Mouse (Mus musculus) olfactory bulb, adult 2 months (tissue): ENCODE measurements around the gene Trim45. TPM values are rescaled to one million over a fixed set of nuclear protein-coding genes. Genes with fewer than 3 reads are reported as not detected.

ENCODE experiments used
- H3K27ac ChIP-seq: fragments of 200-500 bp; 2 replicates; pipeline ENCODE4 v1.5.1; 2012; ENCODE audit warnings: low read depth, low read length; ENCODE audit not compliant: insufficient read depth
- H3K4me1 ChIP-seq: fragments of 200-500 bp; 2 replicates; pipeline ENCODE4 v1.6.1; 2012; ENCODE audit warnings: low read length; ENCODE audit not compliant: control insufficient read depth, insufficient read depth
- H3K4me3 ChIP-seq: fragments of 200-500 bp; 2 replicates; pipeline ENCODE4 v1.5.1; 2012; ENCODE audit warnings: mild to moderate bottlenecking, low read depth, low read length, moderate library complexity; ENCODE audit not compliant: insufficient read depth
- CTCF ChIP-seq: fragments of 200-500 bp; IDR thresholded peaks from 2 replicates; pipeline ENCODE4 v1.5.1; 2012; ENCODE audit warnings: low read depth, mild to moderate bottlenecking, low read length, moderate library complexity; ENCODE audit not compliant: insufficient read depth
- POLR2A ChIP-seq: fragments of 200-500 bp; IDR thresholded peaks from 2 replicates; pipeline ENCODE4 v1.6.1; 2012; ENCODE audit warnings: mild to moderate bottlenecking, low read depth, low read length, moderate library complexity; ENCODE audit not compliant: insufficient read depth
- WGBS: fragments of 180-500 bp; shearing (Covaris S2); methylation state at CpG from one replicate; pipeline ENCODE4 v1.1.7; 2018; 5-methylcytosine and 5-hydroxymethylcytosine counted together
- polyA plus RNA-seq: library from polyadenylated mRNA; stranded (reverse); fragments of >200 nt; gene quantifications from 2 replicates; pipeline ENCODE4 v1.2.4, GENCODE M21; 2012; ENCODE audit warnings: low replicate concordance; ENCODE audit not compliant: missing spikeins, insufficient read depth, insufficient read length

The Trim45 gene
- not detected in 2 replicates for polyA plus RNA-seq

DNA sequence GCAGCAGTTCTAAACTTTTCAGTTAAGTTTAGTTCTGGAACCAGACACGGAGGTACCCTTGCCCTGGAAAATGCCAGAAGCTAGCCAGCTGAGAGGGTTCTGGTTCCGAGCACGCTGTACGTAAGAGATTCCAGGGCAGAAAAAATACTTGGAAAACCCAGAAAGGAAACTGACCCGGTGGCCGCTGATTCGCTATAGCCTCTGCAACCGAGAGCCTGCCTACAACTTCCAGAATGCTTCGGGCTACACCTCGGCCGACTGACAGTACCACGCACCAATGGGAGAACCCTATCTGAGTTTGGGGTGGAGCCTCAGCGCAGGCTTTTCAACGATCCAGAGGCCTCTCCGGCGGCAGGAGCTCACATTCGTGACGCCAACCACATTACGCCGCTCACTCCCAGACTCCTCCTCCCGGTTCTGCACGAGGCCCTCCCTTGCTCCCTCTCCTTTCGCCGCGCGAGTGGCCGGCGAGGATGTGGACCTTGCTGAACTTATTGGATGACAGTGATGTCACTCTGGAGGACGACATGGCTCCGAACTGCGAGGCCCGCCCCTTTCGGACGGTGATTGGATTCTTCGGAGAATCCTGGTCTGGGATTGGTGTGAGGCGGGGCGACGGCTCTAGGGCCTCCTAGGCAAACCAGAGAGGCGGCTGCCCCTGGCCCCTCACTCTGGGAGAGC, at the start of gene Trim45:
Gene Trim45, plus strand, starts transcription at position 378 of the 681 bp plus-strand sequence.
- H3K27ac ChIP-seq = 0 out of 2 replicates have a peak within 1 kb of the TSS, but pooled peaks have one; percentile 45
- under 1% methylated on average over 39 of the region's 39 CpGs for WGBS
- peak within 1 kb of the TSS; percentile 45 for H3K4me3 ChIP-seq
- peaks cover 8% of the 10 kb centered on the region for H3K4me1 ChIP-seq
- TF ChIP-seq CTCF (no peak), POLR2A (peak; percentile 74)

GRCm38 (mm10) chr3:100877057-100877456, 44.9 kb upstream of the Trim45 start:
- 91% methylated on average over 4 of the region's 4 CpGs for WGBS
- TF ChIP-seq POLR2A (no peak), CTCF (no peak)
- H3K27ac ChIP-seq = no peak overlapping the region
- H3K4me1 ChIP-seq = peaks cover 6% of the 10 kb centered on the region; the same call in 1 of the 2 replicates
- no peak overlapping the region for H3K4me3 ChIP-seq

DNA sequence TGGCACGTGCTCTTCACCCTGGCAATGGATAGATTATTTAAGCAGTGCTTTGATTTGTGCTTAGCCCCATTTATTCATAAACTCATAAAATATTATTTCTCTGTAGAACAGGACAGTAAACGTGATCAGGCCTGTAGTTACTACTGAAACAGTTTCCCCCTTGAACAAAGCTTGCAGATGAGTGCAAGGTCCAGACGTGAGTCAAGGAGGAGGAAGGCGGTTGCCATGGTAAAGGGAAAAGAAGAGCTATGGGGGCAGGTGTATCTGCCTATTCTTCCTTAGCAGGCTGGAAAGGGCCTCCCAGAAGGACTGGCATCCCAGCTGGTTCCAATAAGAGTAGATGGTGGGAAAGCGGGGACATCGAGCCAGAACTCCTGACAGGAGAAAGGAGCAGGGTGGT, 40.6 kb upstream of the Trim45 start:
- Histone ChIP-seq H3K4me3 (no peak overlapping the region), H3K4me1 (peaks cover 6% of the 10 kb centered on the region; the same call in 1 of the 2 replicates), H3K27ac (no peak overlapping the region)
- no peak for TF ChIP-seq CTCF
- TF ChIP-seq POLR2A = no peak
- 73% methylated on average over 6 of the region's 6 CpGs for WGBS

DNA sequence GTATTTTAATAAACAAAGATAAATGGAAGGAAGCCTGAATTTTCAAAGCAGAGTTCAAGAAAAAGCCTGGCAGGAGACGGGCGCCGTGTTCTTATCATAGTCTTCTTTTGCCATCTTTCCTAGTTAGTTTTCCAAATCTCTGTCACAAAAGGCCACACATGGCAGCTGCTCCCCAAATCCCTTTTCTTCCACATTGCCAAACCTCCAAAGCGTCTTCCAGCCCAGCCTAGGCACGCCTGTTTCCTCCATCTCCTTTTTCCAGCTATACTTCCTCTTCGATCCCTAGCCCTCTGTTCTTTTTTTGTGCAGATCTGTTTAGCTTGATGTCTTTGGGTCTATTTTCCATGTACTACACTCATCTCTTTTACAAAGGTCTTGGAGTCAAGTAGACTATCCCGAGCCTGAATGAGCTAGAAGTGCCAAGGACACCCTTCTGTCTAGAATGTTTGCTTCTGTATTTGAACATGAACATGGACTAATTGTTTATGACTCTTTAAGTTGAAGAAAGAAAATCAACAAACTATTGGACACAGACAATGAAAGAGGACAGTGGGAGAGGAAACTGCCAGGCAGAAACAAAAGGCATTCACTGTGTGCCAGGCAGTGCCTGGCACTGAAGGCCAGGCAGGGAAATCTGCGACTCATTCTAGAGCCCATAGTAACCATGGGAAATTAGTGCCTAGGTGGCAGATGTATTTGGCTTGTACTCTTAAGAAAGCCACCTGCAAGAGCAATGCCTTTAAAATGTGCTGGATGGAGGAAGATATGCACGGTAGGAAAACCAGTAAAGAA, 40.0 kb upstream of the Trim45 start:
- WGBS = 73% methylated on average over 9 of the region's 9 CpGs
- H3K27ac ChIP-seq = no peak overlapping the region
- no peak for TF ChIP-seq CTCF
- TF ChIP-seq POLR2A = no peak

GRCm38 (mm10) chr3:100889234-100889633, 32.8 kb upstream of the Trim45 start:
- WGBS = 94% methylated on average over 1 of the region's 1 CpGs
- Histone ChIP-seq H3K4me1 (no peaks in the 10 kb centered on the region), H3K27ac (no peak overlapping the region), H3K4me3 (no peak overlapping the region)
- TF ChIP-seq POLR2A (no peak), CTCF (no peak)

More for the DNA sequence above, 40.0 kb upstream of the Trim45 start:
- no peak overlapping the region for H3K4me3 ChIP-seq
- peaks cover 6% of the 10 kb centered on the region; the same call in 1 of the 2 replicates for H3K4me1 ChIP-seq

GRCm38 (mm10) chr3:100890406-100890805, 31.6 kb upstream of the Trim45 start:
- no peak for TF ChIP-seq CTCF
- no peak for TF ChIP-seq POLR2A
- 87% methylated on average over 3 of the region's 3 CpGs for WGBS
- Histone ChIP-seq H3K4me1 (no peaks in the 10 kb centered on the region), H3K27ac (no peak overlapping the region), H3K4me3 (no peak overlapping the region)

DNA sequence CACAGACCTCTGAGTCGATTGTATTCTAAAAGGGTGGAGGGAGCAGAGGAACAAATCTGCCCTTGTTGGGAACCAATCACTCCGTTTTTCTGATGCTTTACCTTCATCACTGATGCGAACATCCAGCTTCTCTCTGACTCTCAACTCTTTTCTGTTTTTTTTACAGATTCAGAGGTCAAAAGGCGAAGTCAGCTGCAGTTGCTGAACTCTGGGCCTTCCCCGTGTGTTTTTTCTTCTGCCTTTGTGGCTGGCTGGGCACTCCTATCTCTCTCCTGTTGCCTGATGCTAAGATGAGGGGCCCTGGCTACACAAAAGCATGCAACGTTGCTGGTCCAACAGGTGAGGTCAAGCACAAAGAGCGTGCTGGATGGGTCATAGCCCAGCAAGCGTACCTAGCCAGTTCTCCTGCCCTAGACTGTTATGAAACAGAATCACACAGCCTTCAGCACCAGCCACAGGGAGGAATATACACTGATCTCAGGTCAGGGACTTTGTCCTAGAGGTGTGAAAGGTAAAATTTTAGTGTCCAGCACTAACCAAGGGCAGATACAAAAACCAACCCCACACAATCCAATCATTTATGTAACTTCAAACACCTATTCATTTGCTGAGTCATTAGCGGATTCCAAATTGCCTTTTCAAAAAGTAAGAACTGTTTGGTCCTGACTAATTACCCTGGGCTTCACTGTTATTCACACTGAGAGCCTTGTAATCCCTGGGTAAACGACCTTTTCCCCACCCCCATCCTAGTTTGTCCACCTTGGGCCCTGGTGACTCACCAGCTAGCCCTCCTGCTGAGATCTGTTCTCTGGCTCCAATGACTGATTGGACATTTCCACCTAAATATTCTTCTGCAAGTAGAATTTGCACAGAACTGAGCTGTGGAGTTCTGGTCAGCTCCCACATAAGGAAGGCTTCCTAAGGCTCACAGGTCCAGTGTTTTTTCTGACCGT, 29.3 kb upstream of the Trim45 start:
- H3K27ac ChIP-seq = no peak overlapping the region
- no peaks in the 10 kb centered on the region for H3K4me1 ChIP-seq
- TF ChIP-seq CTCF (no peak), POLR2A (no peak)
- no peak overlapping the region for H3K4me3 ChIP-seq
- WGBS = 79% methylated on average over 11 of the region's 11 CpGs

- Histone ChIP-seq H3K27ac (no peak overlapping the region), H3K4me1 (no peaks in the 10 kb centered on the region), H3K4me3 (no peak overlapping the region)
- TF ChIP-seq POLR2A = no peak
- no peak for TF ChIP-seq CTCF
- 37% methylated on average over 6 of the region's 6 CpGs for WGBS
Measured at GRCm38 (mm10) chr3:100895500-100895899, 26.5 kb upstream of the Trim45 start.
